Mouse (Mus musculus) midbrain, embryonic 10.5 days (tissue): Measurements from ENCODE around the gene Ahrr. TPM values are rescaled to one million over a fixed set of nuclear protein-coding genes. Genes with fewer than 3 reads are reported as not detected.

Experiments used
- DNase-seq: peaks from one replicate; pipeline ENCODE4 v3.0.0-alpha.2; 2017; ENCODE audit warnings: low spot score
- H3K27ac ChIP-seq: fragments of 300-500 bp; sonication (generic); replicated peaks from 2 replicates; pipeline ENCODE4 v1.5.1; 2016; ENCODE audit warnings: mild to moderate bottlenecking
- H3K27me3 ChIP-seq: fragments of 300-500 bp; sonication (generic); 2 replicates; pipeline ENCODE4 v1.6.1; 2016; ENCODE audit warnings: low read depth, mild to moderate bottlenecking; ENCODE audit not compliant: poor library complexity, severe bottlenecking
- H3K36me3 ChIP-seq: fragments of 300-500 bp; sonication (generic); 2 replicates; pipeline ENCODE4 v1.6.1; 2016; ENCODE audit warnings: mild to moderate bottlenecking, moderate library complexity
- H3K4me1 ChIP-seq: fragments of 300-500 bp; sonication (generic); 2 replicates; pipeline ENCODE4 v1.6.1; 2016
- H3K4me3 ChIP-seq: fragments of 300-500 bp; sonication (generic); 2 replicates; pipeline ENCODE4 v1.5.1; 2016; ENCODE audit warnings: mild to moderate bottlenecking, moderate library complexity
- H3K9me3 ChIP-seq: fragments of 300-500 bp; sonication (generic); replicated peaks from 2 replicates; pipeline ENCODE4 v1.6.1; 2016; ENCODE audit warnings: mild to moderate bottlenecking
- WGBS: fragments of 180-500 bp; shearing (Covaris S2); methylation state at CpG from one replicate; pipeline ENCODE4 v1.1.7; 2016; 5-methylcytosine and 5-hydroxymethylcytosine counted together
- polyA plus RNA-seq: library from polyadenylated mRNA; unstranded; fragments of >200 nt; fragmentation: Nextera tagmentation; extraction: Ambion mirVana; gene quantifications from 2 replicates; pipeline ENCODE4 v1.2.1, GENCODE M21; 2016

The Ahrr gene
- polyA plus RNA-seq, 1 experiment from 2014 or later: 2.0 TPM

- Histone ChIP-seq H3K4me1 (peaks cover 10% of the 10 kb centered on the region), H3K27ac (no peak overlapping the region), H3K4me3 (no peak overlapping the region), H3K36me3 (no peaks in the 10 kb centered on the region), H3K27me3 (peaks cover 30% of the 10 kb centered on the region), H3K9me3 (no peaks in the 10 kb centered on the region)
- 81% methylated on average over 7 of the region's 7 CpGs for WGBS
- no peak for DNase-seq
These were observed 4.2 kb upstream of the Ahrr start for GRCm38 (mm10) chr13:74296376-74296775.

- Histone ChIP-seq H3K27me3 (peaks cover 45% of the 10 kb centered on the region), H3K36me3 (no peaks in the 10 kb centered on the region), H3K4me1 (peaks cover 10% of the 10 kb centered on the region), H3K27ac (no peak overlapping the region), H3K9me3 (no peaks in the 10 kb centered on the region), H3K4me3 (no peak overlapping the region)
- 82% methylated on average over 5 of the region's 5 CpGs for WGBS
- DNase-seq: no peak
These were observed 2.5 kb downstream of the Ahrr start for GRCm38 (mm10) chr13:74289646-74290045.

GRCm38 (mm10) chr13:74282299-74282698, 9.8 kb downstream of the Ahrr start:
- H3K9me3 ChIP-seq: no peaks in the 10 kb centered on the region
- WGBS: 90% methylated on average over 1 of the region's 2 CpGs
- no peak for DNase-seq
- H3K27ac ChIP-seq: no peak overlapping the region
- no peaks in the 10 kb centered on the region for H3K36me3 ChIP-seq
- no peak overlapping the region for H3K4me3 ChIP-seq
- H3K27me3 ChIP-seq: no peaks in the 10 kb centered on the region
- H3K4me1 ChIP-seq: no peaks in the 10 kb centered on the region

GRCm38 (mm10) chr13:74275726-74276125, 16.4 kb downstream of the Ahrr start:
- H3K9me3 ChIP-seq: no peaks in the 10 kb centered on the region
- no peaks in the 10 kb centered on the region for H3K36me3 ChIP-seq
- no peaks in the 10 kb centered on the region for H3K27me3 ChIP-seq
- no peak for DNase-seq
- WGBS: 82% methylated on average over 4 of the region's 4 CpGs
- H3K27ac ChIP-seq: no peak overlapping the region
- no peaks in the 10 kb centered on the region for H3K4me1 ChIP-seq
- H3K4me3 ChIP-seq: no peak overlapping the region

GRCm38 (mm10) chr13:74260231-74260992, 31.7 kb downstream of the Ahrr start:
- no peaks in the 10 kb centered on the region for H3K36me3 ChIP-seq
- DNase-seq: no peak
- H3K4me1 ChIP-seq: peaks cover 14% of the 10 kb centered on the region
- peaks cover 26% of the 10 kb centered on the region for H3K27me3 ChIP-seq
- 3% methylated on average over 10 of the region's 10 CpGs for WGBS
- H3K9me3 ChIP-seq: no peaks in the 10 kb centered on the region
- H3K27ac ChIP-seq: peak overlapping the region; percentile 89
- H3K4me3 ChIP-seq: peak overlapping the region; percentile 73

- Histone ChIP-seq H3K9me3 (no peaks in the 10 kb centered on the region), H3K36me3 (no peaks in the 10 kb centered on the region), H3K4me3 (peak overlapping the region; percentile 73), H3K4me1 (peaks cover 14% of the 10 kb centered on the region), H3K27ac (peak overlapping the region; percentile 89), H3K27me3 (peaks cover 26% of the 10 kb centered on the region)
- 4% methylated on average over 35 of the region's 35 CpGs for WGBS
- DNase-seq: peak; percentile 76
These were observed 32.5 kb downstream of the Ahrr start for GRCm38 (mm10) chr13:74259460-74260230.

- Histone ChIP-seq H3K27ac (no peak overlapping the region), H3K4me3 (no peak overlapping the region), H3K9me3 (no peaks in the 10 kb centered on the region), H3K27me3 (peaks cover 24% of the 10 kb centered on the region; the same call in 1 of the 2 replicates), H3K4me1 (peaks cover 11% of the 10 kb centered on the region), H3K36me3 (no peaks in the 10 kb centered on the region)
- DNase-seq: no peak
These were observed 45.6 kb downstream of the Ahrr start for GRCm38 (mm10) chr13:74246494-74246893.

- DNase-seq: no peak
- Histone ChIP-seq H3K4me1 (peaks cover 11% of the 10 kb centered on the region), H3K9me3 (no peaks in the 10 kb centered on the region), H3K4me3 (peak overlapping the region; percentile 34), H3K27me3 (peaks cover 24% of the 10 kb centered on the region; the same call in 1 of the 2 replicates), H3K27ac (peak overlapping the region; percentile 74), H3K36me3 (no peaks in the 10 kb centered on the region)
- WGBS: 66% methylated on average over 4 of the region's 4 CpGs
These were observed 46.3 kb downstream of the Ahrr start for GRCm38 (mm10) chr13:74245899-74246231.

- H3K9me3 ChIP-seq: no peaks in the 10 kb centered on the region
- peak overlapping the region; percentile 74 for H3K27ac ChIP-seq
- peak; percentile 84 for DNase-seq
- H3K4me3 ChIP-seq: peak overlapping the region; percentile 34
- H3K36me3 ChIP-seq: no peaks in the 10 kb centered on the region
- H3K4me1 ChIP-seq: peaks cover 11% of the 10 kb centered on the region
- 34% methylated on average over 17 of the region's 17 CpGs for WGBS
- peaks cover 24% of the 10 kb centered on the region; the same call in 1 of the 2 replicates for H3K27me3 ChIP-seq
These were observed 46.8 kb downstream of the Ahrr start for GRCm38 (mm10) chr13:74245214-74245898.

- Histone ChIP-seq H3K4me3 (no peak overlapping the region), H3K36me3 (no peaks in the 10 kb centered on the region), H3K27me3 (no peaks in the 10 kb centered on the region), H3K9me3 (no peaks in the 10 kb centered on the region), H3K4me1 (no peaks in the 10 kb centered on the region), H3K27ac (no peak overlapping the region)
- no peak for DNase-seq
- WGBS: 78% methylated on average over 7 of the region's 7 CpGs
These were observed 54.6 kb downstream of the Ahrr start for GRCm38 (mm10) chr13:74237574-74237973.

GRCm38 (mm10) chr13:74220659-74221058, 71.5 kb downstream of the Ahrr start:
- Histone ChIP-seq H3K9me3 (no peaks in the 10 kb centered on the region), H3K4me3 (no peak overlapping the region), H3K36me3 (no peaks in the 10 kb centered on the region), H3K27me3 (no peaks in the 10 kb centered on the region), H3K4me1 (no peaks in the 10 kb centered on the region), H3K27ac (no peak overlapping the region)
- DNase-seq: no peak
- WGBS: 55% methylated on average over 1 of the region's 1 CpGs

- WGBS: 83% methylated on average over 3 of the region's 3 CpGs
- H3K4me1 ChIP-seq: no peaks in the 10 kb centered on the region
- no peaks in the 10 kb centered on the region for H3K36me3 ChIP-seq
- no peaks in the 10 kb centered on the region for H3K27me3 ChIP-seq
- no peak overlapping the region for H3K27ac ChIP-seq
- no peak for DNase-seq
- H3K4me3 ChIP-seq: no peak overlapping the region
- no peaks in the 10 kb centered on the region for H3K9me3 ChIP-seq
These were observed 73.7 kb downstream of the Ahrr start for GRCm38 (mm10) chr13:74218441-74218840.

- peaks cover 20% of the 10 kb centered on the region for H3K4me1 ChIP-seq
- no peak for DNase-seq
- peak overlapping the region; percentile 89 for H3K27ac ChIP-seq
- H3K9me3 ChIP-seq: no peaks in the 10 kb centered on the region
- peak overlapping the region; percentile 79 for H3K4me3 ChIP-seq
- WGBS: 20% methylated on average over 12 of the region's 12 CpGs
- no peaks in the 10 kb centered on the region for H3K27me3 ChIP-seq
- H3K36me3 ChIP-seq: peaks cover 24% of the 10 kb centered on the region
These were observed 83.2 kb downstream of the Ahrr start for GRCm38 (mm10) chr13:74208986-74209345.
